Mouse (Mus musculus): ENCODE measurements around the gene Prex1.

The Prex1 gene

GRCm38 (mm10) chr2:166661971-166662370, 51.7 kb downstream of the Prex1 start:
- no peak for DNase-seq (ENCODE audit: low spot score in 2 of 2)

- DNase-seq (ENCODE audit: low spot score in 2 of 2): no peak
These were observed 52.1 kb downstream of the Prex1 start for GRCm38 (mm10) chr2:166661498-166661897.

- DNase-seq (ENCODE audit: low spot score in 2 of 2): no peak
These were observed 55.3 kb downstream of the Prex1 start for GRCm38 (mm10) chr2:166658380-166658779.

- no peak for DNase-seq (ENCODE audit: low spot score in 2 of 2)
These were observed 56.1 kb downstream of the Prex1 start for GRCm38 (mm10) chr2:166657451-166658011.

GRCm38 (mm10) chr2:166656630-166657029, 57.0 kb downstream of the Prex1 start:
- DNase-seq (ENCODE audit: low spot score in 2 of 2): peak; percentile 48 to 63

GRCm38 (mm10) chr2:166655727-166656520, 57.7 kb downstream of the Prex1 start:
- peak; percentile 61 to 69 for DNase-seq (ENCODE audit: low spot score in 2 of 2)

- DNase-seq (ENCODE audit: low spot score in 2 of 2): no peak
These were observed 58.3 kb downstream of the Prex1 start for GRCm38 (mm10) chr2:166655308-166655707.

- DNase-seq (ENCODE audit: low spot score in 2 of 2): no peak
These were observed 58.8 kb downstream of the Prex1 start for GRCm38 (mm10) chr2:166654875-166655274.

GRCm38 (mm10) chr2:166653564-166653963, 60.1 kb downstream of the Prex1 start:
- no peak for DNase-seq (ENCODE audit: low spot score in 2 of 2)

- DNase-seq (ENCODE audit: low spot score in 2 of 2): no peak
These were observed 61.0 kb downstream of the Prex1 start for GRCm38 (mm10) chr2:166652672-166653071.

- peak in 1 of 2 experiments; percentile 47 for DNase-seq (ENCODE audit: low spot score in 2 of 2)
These were observed 62.2 kb downstream of the Prex1 start for GRCm38 (mm10) chr2:166651317-166652030.

- peak; percentile 61 to 71 for DNase-seq (ENCODE audit: low spot score in 2 of 2)
These were observed 63.2 kb downstream of the Prex1 start for GRCm38 (mm10) chr2:166650414-166650813.

- no peak for DNase-seq (ENCODE audit: low spot score in 2 of 2)
These were observed 66.4 kb downstream of the Prex1 start for GRCm38 (mm10) chr2:166647242-166647641.

GRCm38 (mm10) chr2:166646434-166647088, 67.1 kb downstream of the Prex1 start:
- peak in 1 of 2 experiments; percentile 56 for DNase-seq (ENCODE audit: low spot score in 2 of 2)

- DNase-seq (ENCODE audit: low spot score in 2 of 2): no peak
These were observed 68.8 kb downstream of the Prex1 start for GRCm38 (mm10) chr2:166644816-166645215.

GRCm38 (mm10) chr2:166642581-166642987, 71.0 kb downstream of the Prex1 start:
- peak; percentile 69 to 73 for DNase-seq (ENCODE audit: low spot score in 2 of 2)

- DNase-seq (ENCODE audit: low spot score in 2 of 2): no peak
These were observed 73.9 kb downstream of the Prex1 start for GRCm38 (mm10) chr2:166639750-166640149.

GRCm38 (mm10) chr2:166638947-166639641, 74.5 kb downstream of the Prex1 start:
- DNase-seq (ENCODE audit: low spot score in 2 of 2): no peak

GRCm38 (mm10) chr2:166638079-166638800, 75.4 kb downstream of the Prex1 start:
- DNase-seq (ENCODE audit: low spot score in 2 of 2): no peak

- DNase-seq (ENCODE audit: low spot score in 2 of 2): no peak
These were observed 76.0 kb downstream of the Prex1 start for GRCm38 (mm10) chr2:166637673-166637990.

Measured in thymus, postnatal 10 days (tissue).